12 mouse cellular contexts compared by ENCODE assay signal in genomic region chr12:4856160-4856559, GRCm38 (mm10). TPM values are rescaled to one million over a fixed set of nuclear protein-coding genes. Genes with fewer than 3 reads are reported as not detected.
DNase-seq lines count a peak whose midpoint lies in the region; ATAC-seq and TF ChIP-seq lines count a peak whose summit lies in the region.
"Had no signal": no experiment of that assay in that cellular context is flagged by ENCODE, and none has a peak within 500 bp of the region (broad histone marks: within the 10 kb centered on the region; RNA-seq: fewer than 3 reads in every experiment).

No protein-coding gene starts in this region.

- H3K4me3 ChIP-seq in kidney, postnatal 0 days (replicated peaks; ENCODE audit: low read depth, low read length) = no peak overlapping the region
- H3K4me3 ChIP-seq: embryonic facial prominence, embryonic 10.5 days; hindbrain, embryonic 10.5 days; midbrain, embryonic 15.5 days had no signal

- WGBS in kidney, postnatal 0 days = 97% methylated on average over 5 of the region's 5 CpGs

- no peaks in the 10 kb centered on the region for H3K9me3 ChIP-seq in kidney, postnatal 0 days (replicated peaks; ENCODE audit: low read length)
- H3K9me3 ChIP-seq: embryonic facial prominence, embryonic 10.5 days; hindbrain, embryonic 10.5 days; midbrain, embryonic 15.5 days had no signal

- TF ChIP-seq CTCF in kidney, postnatal 0 days (IDR thresholded peaks at IDR 0.05; ENCODE audit: low read depth) = peak; percentile 49

- H3K27me3 ChIP-seq in kidney, postnatal 0 days (ENCODE audit: insufficient read depth, low read length) = no peaks in the 10 kb centered on the region
- H3K27me3 ChIP-seq: midbrain, embryonic 15.5 days had no signal

- DNase-seq in kidney, postnatal 0 days (ENCODE audit: low spot score) = no peak
- no peak for DNase-seq in kidney, adult 11 months
- peak; percentile 42 for DNase-seq in CD4-positive helper T cell, adult 2 months (ENCODE audit: low read depth, low spot score)
- DNase-seq in NIH3T3 (ENCODE audit: low read depth) = peak; percentile 38
- peak; percentile 21 for DNase-seq in mesoderm, embryonic 11.5 days (ENCODE audit: low read depth, low spot score)
- DNase-seq in adrenal gland, postnatal 10 days = no peak
- no peak for DNase-seq in heart, adult 8-10 months (ENCODE audit: low spot score)
- DNase-seq in kidney, adult 18-20 months = no peak
- DNase-seq: gastrocnemius, postnatal 10 days had no signal

- no peaks in the 10 kb centered on the region for H3K4me1 ChIP-seq in kidney, postnatal 0 days (replicated peaks; ENCODE audit: insufficient read depth, low read length)
- H3K4me1 ChIP-seq: midbrain, embryonic 15.5 days had no signal

- H3K4me2 ChIP-seq in kidney, postnatal 0 days (ENCODE audit: low read length) = no peak overlapping the region
- H3K4me2 ChIP-seq: midbrain, embryonic 15.5 days had no signal

- ATAC-seq in kidney, postnatal 0 days (replicated peaks; ENCODE audit: low FRiP score, low read depth) = no peak
- ATAC-seq: midbrain, embryonic 15.5 days had no signal

- H3K9ac ChIP-seq in kidney, postnatal 0 days (ENCODE audit: low read depth, low read length) = no peak overlapping the region
- H3K9ac ChIP-seq: midbrain, embryonic 15.5 days had no signal

- no peak overlapping the region for H3K27ac ChIP-seq in kidney, postnatal 0 days
- H3K27ac ChIP-seq: embryonic facial prominence, embryonic 10.5 days; hindbrain, embryonic 10.5 days; midbrain, embryonic 15.5 days had no signal

- H3K36me3 ChIP-seq in kidney, postnatal 0 days (ENCODE audit: insufficient read depth, low read length) = 0 out of 2 replicates have a peak, but pooled peaks cover 6% of the 10 kb centered on the region
- H3K36me3 ChIP-seq: midbrain, embryonic 15.5 days had no signal

RNA-seq across cellular contexts. Expression of gene Wdcp, which starts 13.1 kb away (rescaled TPM):
- polyA plus RNA-seq in kidney, postnatal 0 days (2015; fragmentation: Nextera tagmentation; extraction: Ambion mirVana) = 15.1 and 15.6 TPM in 2 replicates
- 10 to 100 TPM in 1 of 2 experiments, 1 to 10 TPM in 1; 9.5 to 11.4 TPM for total RNA-seq in adrenal gland, postnatal 10 days (2021)
- 1 to 10 TPM; 7.1 to 9.4 (median 8.0) TPM for total RNA-seq in heart, adult 8-10 months (2022)

RNA-seq across cellular contexts. Expression of gene Fkbp1b, which starts 14.8 kb away (rescaled TPM):
- 7.6 and 8.8 TPM in 2 replicates for polyA plus RNA-seq in kidney, postnatal 0 days (2015; fragmentation: Nextera tagmentation; extraction: Ambion mirVana)
- total RNA-seq in adrenal gland, postnatal 10 days (2021) = 10 to 100 TPM; 10.6 to 19.8 TPM
- under 1 TPM; 0.27 to 0.95 (median 0.67) TPM for total RNA-seq in heart, adult 8-10 months (2022)

RNA-seq across cellular contexts. Expression of gene Mfsd2b, which starts 18.0 kb away (rescaled TPM):
- 0.38 and 0.41 TPM in 2 replicates for polyA plus RNA-seq in kidney, postnatal 0 days (2015; fragmentation: Nextera tagmentation; extraction: Ambion mirVana)
- 1 to 10 TPM; 2.3 to 4.6 TPM for total RNA-seq in adrenal gland, postnatal 10 days (2021)
- 1 to 10 TPM in 1 of 4 experiments, under 1 TPM in 3; 0.69 to 1.5 (median 0.77) TPM for total RNA-seq in heart, adult 8-10 months (2022)

RNA-seq across cellular contexts. Expression of gene Sf3b6, which starts 38.8 kb away (rescaled TPM):
- polyA plus RNA-seq in kidney, postnatal 0 days (2015; fragmentation: Nextera tagmentation; extraction: Ambion mirVana) = 333 and 389 TPM in 2 replicates
- 100 to 1,000 TPM in 1 of 2 experiments, 10 to 100 TPM in 1; 87.9 to 101 TPM for total RNA-seq in adrenal gland, postnatal 10 days (2021)
- total RNA-seq in heart, adult 8-10 months (2022) = 10 to 100 TPM; 44.3 to 55.8 (median 47.9) TPM

RNA-seq across cellular contexts. Expression of gene Ubxn2a, which starts 51.3 kb away (rescaled TPM):
- polyA plus RNA-seq in kidney, postnatal 0 days (2015; fragmentation: Nextera tagmentation; extraction: Ambion mirVana) = 30.2 and 34.9 TPM in 2 replicates
- 10 to 100 TPM; 31.8 to 32.7 TPM for total RNA-seq in adrenal gland, postnatal 10 days (2021)
- 10 to 100 TPM; 69.2 to 77.6 (median 75.9) TPM for total RNA-seq in heart, adult 8-10 months (2022)

Comparison
In these comparisons a context has a peak if more than half of its experiments do, and no peak if none do; other contexts are left out.
1. DNase-seq: peak in CD4-positive helper T cell, adult 2 months (single experiment), NIH3T3 (single experiment) and mesoderm, embryonic 11.5 days (single experiment); none in kidney, postnatal 0 days (single experiment), kidney, adult 11 months (single experiment), adrenal gland, postnatal 10 days (single experiment), heart, adult 8-10 months (single experiment) and kidney, adult 18-20 months (single experiment).
2. RNA of gene Fkbp1b, which starts 14.8 kb away (total RNA-seq): 10.6 to 19.8 TPM in adrenal gland, postnatal 10 days; 0.27 to 0.95 TPM in heart, adult 8-10 months; every median in the first group is over 4 times any median in the second.